Mouse (Mus musculus) MEL (cell line): ENCODE results near the gene Ramp2. TPM values are rescaled to one million over a fixed set of nuclear protein-coding genes. Genes with fewer than 3 reads are reported as not detected.

ENCODE experiments used
- DNase-seq: peaks from one replicate; pipeline ENCODE4 v3.0.0; 2011; ENCODE audit warnings: low read depth, low spot score
- H3K27ac ChIP-seq: 2 replicates; pipeline ENCODE4 v1.5.1; 2012; ENCODE audit warnings: low read depth, mild to moderate bottlenecking, control low read depth, low read length, moderate library complexity; ENCODE audit not compliant: control insufficient read depth
- H3K27me3 ChIP-seq, 2 experiments: fragments of 150-350 bp in 1 of 2; sonication (generic) in 1 of 2; 2 replicates each; pipeline ENCODE4 v1.6.1; 2012; ENCODE audit warnings: low read length in 2 of 2, mild to moderate bottlenecking in 2 of 2, improper control_type of control experiment in 1 of 2, moderate library complexity in 1 of 2; ENCODE audit not compliant: insufficient read depth in 2 of 2, control insufficient read depth in 1 of 2
- H3K36me3 ChIP-seq, 2 experiments: 2 replicates each; pipeline ENCODE4 v1.6.1; 2012 to 2014; ENCODE audit warnings: low read length in 2 of 2, improper control_type of control experiment in 1 of 2, inconsistent platforms in 1 of 2, mild to moderate bottlenecking in 1 of 2; ENCODE audit not compliant: insufficient read depth in 2 of 2, control insufficient read depth in 1 of 2
- H3K4me1 ChIP-seq, 2 experiments: fragments of 150-350 bp in 1 of 2; sonication (generic) in 1 of 2; 2 replicates each; pipeline ENCODE4 v1.6.1; 2012; ENCODE audit warnings: low read length in 2 of 2, improper control_type of control experiment in 1 of 2, mild to moderate bottlenecking in 1 of 2; ENCODE audit not compliant: insufficient read depth in 2 of 2, control insufficient read depth in 1 of 2
- H3K4me3 ChIP-seq, 2 experiments: fragments of 150-350 bp in 1 of 2; sonication (generic) in 1 of 2; 2 replicates each; pipeline ENCODE4 v1.5.1; 2012; ENCODE audit warnings: low read depth in 2 of 2, low read length in 2 of 2, mild to moderate bottlenecking in 2 of 2, moderate library complexity in 2 of 2, control low read depth in 1 of 2, improper control_type of control experiment in 1 of 2; ENCODE audit not compliant: control insufficient read depth in 1 of 2, insufficient read depth in 1 of 2
- H3K79me2 ChIP-seq: 2 replicates; pipeline ENCODE4 v1.6.1; 2012; ENCODE audit warnings: mild to moderate bottlenecking, low read length, moderate library complexity; ENCODE audit not compliant: control insufficient read depth, poor library complexity, insufficient read depth
- H3K9ac ChIP-seq: 2 replicates; pipeline ENCODE4 v1.6.1; 2012; ENCODE audit warnings: low read depth, mild to moderate bottlenecking, control low read depth, low read length, moderate library complexity; ENCODE audit not compliant: control insufficient read depth, poor library complexity, severe bottlenecking
- H3K9me3 ChIP-seq: fragments of 150-350 bp; sonication (generic); replicated peaks from 2 replicates; pipeline ENCODE4 v1.6.1; 2012; ENCODE audit warnings: mild to moderate bottlenecking, low read length, improper control_type of control experiment, moderate library complexity; ENCODE audit not compliant: insufficient read depth
- CTCF ChIP-seq, 3 experiments: IDR thresholded peaks in 2 of 3; conservative IDR thresholded peaks in 1 of 3; 2 replicates each; pipeline ENCODE4 v1.5.1; 2011 to 2012; ENCODE audit warnings: low read length in 3 of 3, low read depth in 2 of 3, mild to moderate bottlenecking in 2 of 3, improper control_type of control experiment in 1 of 3, inconsistent platforms in 1 of 3, mixed read lengths in 1 of 3, moderate library complexity in 1 of 3; ENCODE audit not compliant: control insufficient read depth in 1 of 3, insufficient read depth in 1 of 3, poor library complexity in 1 of 3, severe bottlenecking in 1 of 3
- ELF1 ChIP-seq: IDR thresholded peaks from 2 replicates; pipeline ENCODE4 v1.6.1; 2014; ENCODE audit warnings: low read depth, mild to moderate bottlenecking, inconsistent platforms, low read length, improper control_type of control experiment, moderate library complexity
- EP300 ChIP-seq, 2 experiments: IDR thresholded peaks; 2 replicates each; pipeline ENCODE4 v1.6.1; 2011; ENCODE audit warnings: improper control_type of control experiment in 2 of 2, low read length in 2 of 2, low read depth in 1 of 2, mild to moderate bottlenecking in 1 of 2
- ETS1 ChIP-seq: IDR thresholded peaks from 2 replicates; pipeline ENCODE4 v1.6.1; 2012; ENCODE audit warnings: low read depth, mild to moderate bottlenecking, inconsistent platforms, low read length, improper control_type of control experiment, moderate library complexity
- GATA1 ChIP-seq: IDR thresholded peaks from 2 replicates; pipeline ENCODE4 v1.6.1; 2011; ENCODE audit warnings: low read depth, low read length, improper control_type of control experiment
- HCFC1 ChIP-seq: IDR thresholded peaks from 2 replicates; pipeline ENCODE4 v1.6.1; 2012; ENCODE audit warnings: low read depth, mild to moderate bottlenecking, inconsistent platforms, low read length, improper control_type of control experiment, moderate library complexity
- JUND ChIP-seq: IDR thresholded peaks from 2 replicates; pipeline ENCODE4 v1.6.1; 2011; ENCODE audit warnings: low read depth, mild to moderate bottlenecking, improper control_type of control experiment, low read length
- MAX ChIP-seq: IDR thresholded peaks from 2 replicates; pipeline ENCODE4 v1.6.1; 2011; ENCODE audit warnings: low read length, improper control_type of control experiment
- MEF2A ChIP-seq: IDR thresholded peaks from 2 replicates; pipeline ENCODE4 v1.6.1; 2014; ENCODE audit warnings: low read depth, mild to moderate bottlenecking, inconsistent platforms, low read length, improper control_type of control experiment; ENCODE audit not compliant: poor library complexity, insufficient replicate concordance, severe bottlenecking; ENCODE audit errors: extremely low read depth
- MYC ChIP-seq: IDR thresholded peaks from 2 replicates; pipeline ENCODE4 v1.6.1; 2011; ENCODE audit warnings: low read depth, mild to moderate bottlenecking, low read length, improper control_type of control experiment, moderate library complexity
- NELFE ChIP-seq: IDR thresholded peaks from 2 replicates; pipeline ENCODE4 v1.6.1; 2011; ENCODE audit warnings: low read depth, low read length, improper control_type of control experiment
- NRF1 ChIP-seq: IDR thresholded peaks from 2 replicates; pipeline ENCODE4 v1.6.1; 2014; ENCODE audit warnings: low read depth, mild to moderate bottlenecking, inconsistent platforms, low read length, improper control_type of control experiment, moderate library complexity; ENCODE audit not compliant: poor library complexity, insufficient read depth, severe bottlenecking
- POLR2A ChIP-seq, 2 experiments: IDR thresholded peaks; 2 replicates each; pipeline ENCODE4 v1.6.1; 2011 to 2012; ENCODE audit warnings: low read length in 2 of 2, mild to moderate bottlenecking in 2 of 2, control low read depth in 1 of 2, improper control_type of control experiment in 1 of 2, low read depth in 1 of 2, moderate library complexity in 1 of 2; ENCODE audit not compliant: control insufficient read depth in 1 of 2, insufficient read depth in 1 of 2, poor library complexity in 1 of 2
- POLR2AphosphoS5 ChIP-seq: IDR thresholded peaks from 2 replicates; pipeline ENCODE4 v1.6.1; 2012; ENCODE audit warnings: low read depth, borderline replicate concordance, mild to moderate bottlenecking, inconsistent platforms, low read length, moderate library complexity, mixed read lengths
- RAD21 ChIP-seq: IDR thresholded peaks from 2 replicates; pipeline ENCODE4 v1.6.1; 2011; ENCODE audit warnings: mild to moderate bottlenecking, low read depth, low read length, improper control_type of control experiment
- RCOR1 ChIP-seq: IDR thresholded peaks from 2 replicates; pipeline ENCODE4 v1.6.1; 2012; ENCODE audit warnings: low read depth, mild to moderate bottlenecking, inconsistent platforms, low read length, improper control_type of control experiment
- SIN3A ChIP-seq: IDR thresholded peaks from 2 replicates; pipeline ENCODE4 v1.6.1; 2012; ENCODE audit warnings: low read length, improper control_type of control experiment, inconsistent platforms
- TCF12 ChIP-seq: IDR thresholded peaks from 2 replicates; pipeline ENCODE4 v1.6.1; 2014; ENCODE audit warnings: low read depth, mild to moderate bottlenecking, inconsistent platforms, low read length, improper control_type of control experiment, moderate library complexity
- UBTF ChIP-seq: IDR thresholded peaks from 2 replicates; pipeline ENCODE4 v1.6.1; 2012; ENCODE audit warnings: low read depth, mild to moderate bottlenecking, inconsistent platforms, low read length, improper control_type of control experiment, moderate library complexity, borderline replicate concordance; ENCODE audit not compliant: insufficient read depth
- USF2 ChIP-seq, 2 experiments: IDR thresholded peaks; 2 replicates each; pipeline ENCODE4 v1.6.1; 2011 to 2012; ENCODE audit warnings: improper control_type of control experiment in 2 of 2, low read length in 2 of 2, borderline replicate concordance in 1 of 2, inconsistent platforms in 1 of 2, low read depth in 1 of 2, mild to moderate bottlenecking in 1 of 2; ENCODE audit not compliant: insufficient read depth in 1 of 2
- ZKSCAN1 ChIP-seq: IDR thresholded peaks from 2 replicates; pipeline ENCODE4 v1.6.1; 2012; ENCODE audit warnings: low read depth, mild to moderate bottlenecking, inconsistent platforms, low read length, improper control_type of control experiment, moderate library complexity
- ZMIZ1 ChIP-seq: IDR thresholded peaks from 2 replicates; pipeline ENCODE4 v1.6.1; 2012; ENCODE audit warnings: low read depth, mild to moderate bottlenecking, inconsistent platforms, low read length, improper control_type of control experiment, moderate library complexity
- polyA plus RNA-seq, 2 experiments: library from polyadenylated mRNA; stranded (reverse) in 1 of 2; unstranded in 1 of 2; fragments of >175 nt in 1 of 2; fragments of >200 nt in 1 of 2; gene quantifications; 2 replicates each; pipeline versions ENCODE4 v1.2.1 to v1.2.4; 2012; ENCODE audit warnings: low replicate concordance in 2 of 2, low read depth in 1 of 2; ENCODE audit not compliant: insufficient read length in 2 of 2, insufficient read depth in 1 of 2, missing spikeins in 1 of 2
- total RNA-seq: library from RNA; depleted of rRNA; stranded (reverse); fragments of 300-350 nt; gene quantifications from 2 replicates; pipeline ENCODE4 v1.2.3, GENCODE M21; 2012

Ramp2 gene
- total and polyA plus RNA-seq, 3 experiments: 0.12 TPM; not detected in 2

- DNase-seq: peak; percentile 65
- H3K36me3 ChIP-seq: peaks cover 0 to 17% of the 10 kb centered on the region in 2 experiments; a peak in 2 of 4 replicates
- H3K27me3 ChIP-seq: peaks cover 0 to 4% of the 10 kb centered on the region in 2 experiments; a peak in 2 of 4 replicates
- H3K4me1 ChIP-seq: peaks cover 3 to 30% of the 10 kb centered on the region in 2 experiments; a peak in 3 of 4 replicates
- H3K79me2 ChIP-seq: peaks cover 5% of the 10 kb centered on the region; the same call in 1 of the 2 replicates
- H3K9me3 ChIP-seq: no peaks in the 10 kb centered on the region
- H3K4me3 ChIP-seq: no peak overlapping the region
- no peak overlapping the region for H3K27ac ChIP-seq
- TF ChIP-seq NELFE: no peak
- no peak for TF ChIP-seq USF2 (IDR thresholded peaks at IDR 0.05; ENCODE audit: borderline replicate concordance in 1 of 2, insufficient read depth in 1 of 2, low read depth in 1 of 2, low read length in 2 of 2)
- no peak for TF ChIP-seq RAD21
- TF ChIP-seq SIN3A: 0 out of 2 replicates have a peak, but pooled peaks have one; percentile 17
- TF ChIP-seq EP300 (IDR thresholded peaks at IDR 0.05; ENCODE audit: low read depth in 1 of 2, low read length in 2 of 2): peak; percentile 16 to 19; a peak in 2 of 4 replicates
- no peak for TF ChIP-seq POLR2A (IDR thresholded peaks at IDR 0.05; ENCODE audit: control insufficient read depth in 1 of 2, insufficient read depth in 1 of 2, low read depth in 1 of 2, low read length in 2 of 2, poor library complexity in 1 of 2)
- TF ChIP-seq MYC: no peak
- TF ChIP-seq TCF12: peak; percentile 42; the same call in 1 of the 2 replicates
- no peak for TF ChIP-seq NRF1
- no peak for TF ChIP-seq POLR2AphosphoS5
- TF ChIP-seq MAX: no peak
- TF ChIP-seq ELF1: no peak
- TF ChIP-seq RCOR1: peak; percentile 87
- TF ChIP-seq ETS1: 0 out of 2 replicates have a peak, but pooled peaks have one; percentile 34
- TF ChIP-seq UBTF: no peak
- no peak for TF ChIP-seq ZKSCAN1
- 0 out of 2 replicates have a peak, but pooled peaks have one; percentile 46 for TF ChIP-seq GATA1
- TF ChIP-seq CTCF (IDR thresholded peaks at IDR 0.05 in 2 of 3, conservative IDR thresholded peaks at IDR 0.05 in 1 of 3; ENCODE audit: control insufficient read depth in 1 of 3, insufficient read depth in 1 of 3, low read depth in 2 of 3, low read length in 3 of 3, poor library complexity in 1 of 3, severe bottlenecking in 1 of 3): no peak
- no peak overlapping the region for H3K9ac ChIP-seq
Measured at GRCm38 (mm10) chr11:101229361-101229900, 16.4 kb upstream of the Ramp2 start.

- no peak for DNase-seq
- Histone ChIP-seq H3K9me3 (no peaks in the 10 kb centered on the region), H3K27ac (no peak overlapping the region), H3K4me1 (peaks cover 3 to 30% of the 10 kb centered on the region in 2 experiments; a peak in 3 of 4 replicates), H3K4me3 (no peak overlapping the region), H3K79me2 (peaks cover 5% of the 10 kb centered on the region; the same call in 1 of the 2 replicates), H3K9ac (no peak overlapping the region), H3K27me3 (peaks cover 0 to 4% of the 10 kb centered on the region in 2 experiments; a peak in 2 of 4 replicates), H3K36me3 (peaks cover 0 to 16% of the 10 kb centered on the region in 2 experiments; a peak in 2 of 4 replicates)
- TF ChIP-seq MEF2A: no peak
- no peak for TF ChIP-seq JUND
- no peak for TF ChIP-seq NELFE
- no peak for TF ChIP-seq UBTF
- no peak for TF ChIP-seq EP300 (IDR thresholded peaks at IDR 0.05; ENCODE audit: low read depth in 1 of 2, low read length in 2 of 2)
- TF ChIP-seq ZMIZ1: no peak
- TF ChIP-seq USF2 (IDR thresholded peaks at IDR 0.05; ENCODE audit: borderline replicate concordance in 1 of 2, insufficient read depth in 1 of 2, low read depth in 1 of 2, low read length in 2 of 2): no peak
- TF ChIP-seq HCFC1: no peak
- TF ChIP-seq SIN3A: no peak
Measured at GRCm38 (mm10) chr11:101230061-101230511, 15.7 kb upstream of the Ramp2 start.
